Mouse (Mus musculus) heart, postnatal 0 days (tissue): ENCODE measurements around the gene 1700069L16Rik.

ENCODE experiments used
- CTCF ChIP-seq: IDR thresholded peaks from 2 replicates; pipeline ENCODE4 v1.5.1; 2016; ENCODE audit warnings: antibody characterized with exemption, control low read depth, low read depth
- EP300 ChIP-seq: IDR thresholded peaks from 2 replicates; pipeline ENCODE4 v1.6.1; 2016; ENCODE audit warnings: antibody characterized with exemption, low read depth

- TF ChIP-seq CTCF, result no peak
- no peak for TF ChIP-seq EP300
These were observed 59.9 kb downstream of the 1700069L16Rik start for GRCm38 (mm10) chr5:113664629-113665195.
